Mouse (Mus musculus) cerebellum, adult 9-11 months (tissue): Measurements from ENCODE around the gene Lck.

ENCODE experiments used
- DNase-seq: peaks from one replicate; pipeline ENCODE4 v3.0.0; 2022

Gene Lck

DNA sequence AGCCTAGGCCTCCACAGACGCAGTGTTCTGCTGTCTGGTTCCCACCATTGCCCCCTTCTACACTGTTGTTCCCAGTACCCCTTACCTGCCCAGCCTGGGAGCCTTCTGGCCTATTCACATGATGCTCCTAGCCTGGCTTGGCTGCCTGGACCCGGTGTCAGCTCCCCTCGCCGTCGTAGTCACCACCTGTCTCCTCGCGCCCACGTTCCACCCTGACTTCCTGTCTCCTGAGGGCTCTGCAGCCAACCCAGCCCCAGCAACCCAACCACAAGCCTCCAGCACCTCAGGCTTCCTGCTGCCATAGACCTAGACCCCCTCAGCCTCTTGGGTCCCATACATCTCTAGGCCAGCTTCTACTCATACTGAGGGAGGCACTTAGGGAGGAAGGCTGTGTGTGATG, at the start of gene Lck:
Lck (minus strand) TSS at position 212 of the 400 bp plus-strand sequence.
- DNase-seq, result no peak

DNA sequence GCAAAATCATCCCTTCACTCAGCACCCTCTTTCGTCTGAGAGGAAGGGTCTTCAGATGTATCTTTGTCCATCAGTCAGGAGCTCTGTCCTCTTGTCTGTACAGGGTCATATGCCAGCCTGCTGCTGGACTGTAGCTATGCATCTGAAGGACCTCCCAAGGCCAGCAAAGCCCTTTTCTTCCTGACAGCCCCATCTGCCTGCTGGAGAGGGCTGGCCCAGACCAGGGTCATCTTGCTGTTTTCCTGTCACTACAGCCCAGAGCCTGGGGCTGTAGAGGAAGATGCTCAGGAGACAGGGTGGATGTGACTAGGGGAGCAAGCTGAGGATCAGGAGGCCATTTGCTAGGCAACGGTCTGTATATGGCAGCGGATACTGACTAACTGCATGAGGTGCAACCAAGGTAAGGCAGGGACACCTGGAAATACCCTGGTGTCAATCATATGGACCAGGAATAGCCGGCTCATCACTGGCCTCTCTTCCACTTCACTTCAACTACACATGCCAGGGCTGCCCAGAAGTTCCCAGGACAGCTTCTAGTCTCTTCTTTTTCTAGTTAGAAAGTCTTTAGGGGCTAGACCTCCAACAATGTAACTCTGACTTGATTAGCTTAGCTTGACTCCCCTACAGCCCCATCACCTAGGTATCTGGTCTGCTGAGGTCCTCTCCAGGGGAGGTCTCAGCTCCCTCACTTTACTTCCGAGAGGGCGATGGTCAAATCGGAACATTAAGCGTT, 49.5 kb upstream of the Lck start:
- DNase-seq, result peak; percentile 74

DNA sequence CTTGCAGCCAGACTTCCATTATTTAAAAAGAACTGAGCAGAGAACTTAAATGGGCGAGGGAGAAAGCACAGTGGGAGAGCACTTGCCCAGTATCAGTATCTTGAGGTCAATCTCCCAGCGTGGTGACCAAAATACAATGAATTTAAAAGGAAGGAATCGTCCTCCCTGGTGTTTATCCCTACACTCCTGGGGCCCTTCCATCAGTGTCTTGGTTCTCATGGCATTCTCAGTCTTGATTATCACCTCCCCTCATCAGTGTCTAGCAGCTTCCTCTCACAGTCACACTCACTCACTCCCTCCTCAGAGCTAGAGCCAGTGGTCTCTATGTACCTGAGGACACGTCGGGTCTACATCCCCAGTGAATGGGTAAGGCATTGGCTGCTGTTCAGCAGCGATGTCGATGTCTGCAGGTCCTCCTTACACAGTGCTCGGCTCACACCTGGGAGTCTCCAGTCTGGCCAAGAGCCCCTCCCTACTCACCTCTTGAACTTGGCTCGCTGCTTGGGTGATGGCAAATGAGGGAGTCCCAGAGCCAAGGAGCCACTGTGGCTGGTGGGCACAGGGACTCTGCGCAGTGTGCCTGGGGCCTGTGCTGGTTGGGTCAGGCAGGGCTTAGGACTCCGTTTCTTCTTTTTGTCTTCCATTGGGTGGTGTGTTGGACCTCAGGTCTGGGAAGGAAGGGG, 48.8 kb upstream of the Lck start:
- peak; percentile 75 for DNase-seq

DNA sequence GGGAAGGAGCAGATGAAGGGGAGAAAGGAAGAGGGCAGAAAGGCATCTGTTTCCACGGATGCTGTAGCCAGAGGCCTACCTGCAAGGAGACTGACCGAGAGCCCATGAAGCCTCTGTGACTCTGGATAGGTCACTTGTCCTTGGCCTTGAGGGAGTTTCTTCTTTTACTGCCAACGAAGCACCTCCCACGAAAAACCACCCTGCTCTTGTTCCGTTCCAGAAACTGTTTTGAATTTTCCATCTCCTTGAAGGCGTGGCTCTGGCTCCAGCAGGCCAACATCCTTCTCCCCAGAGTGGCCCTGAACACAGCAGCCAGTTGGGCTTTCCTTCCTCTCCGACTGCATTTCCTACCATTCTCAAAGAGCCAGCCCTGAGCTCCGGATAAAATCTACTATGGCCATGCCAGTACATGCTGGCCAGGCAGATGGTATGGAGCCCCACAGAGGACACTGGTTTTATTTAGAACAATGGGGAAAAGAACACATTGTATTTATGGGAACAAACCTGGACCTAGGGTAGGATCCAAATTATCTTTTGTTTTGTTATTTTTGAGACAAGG, 47.9 kb upstream of the Lck start:
- peak; percentile 88 for DNase-seq

DNA sequence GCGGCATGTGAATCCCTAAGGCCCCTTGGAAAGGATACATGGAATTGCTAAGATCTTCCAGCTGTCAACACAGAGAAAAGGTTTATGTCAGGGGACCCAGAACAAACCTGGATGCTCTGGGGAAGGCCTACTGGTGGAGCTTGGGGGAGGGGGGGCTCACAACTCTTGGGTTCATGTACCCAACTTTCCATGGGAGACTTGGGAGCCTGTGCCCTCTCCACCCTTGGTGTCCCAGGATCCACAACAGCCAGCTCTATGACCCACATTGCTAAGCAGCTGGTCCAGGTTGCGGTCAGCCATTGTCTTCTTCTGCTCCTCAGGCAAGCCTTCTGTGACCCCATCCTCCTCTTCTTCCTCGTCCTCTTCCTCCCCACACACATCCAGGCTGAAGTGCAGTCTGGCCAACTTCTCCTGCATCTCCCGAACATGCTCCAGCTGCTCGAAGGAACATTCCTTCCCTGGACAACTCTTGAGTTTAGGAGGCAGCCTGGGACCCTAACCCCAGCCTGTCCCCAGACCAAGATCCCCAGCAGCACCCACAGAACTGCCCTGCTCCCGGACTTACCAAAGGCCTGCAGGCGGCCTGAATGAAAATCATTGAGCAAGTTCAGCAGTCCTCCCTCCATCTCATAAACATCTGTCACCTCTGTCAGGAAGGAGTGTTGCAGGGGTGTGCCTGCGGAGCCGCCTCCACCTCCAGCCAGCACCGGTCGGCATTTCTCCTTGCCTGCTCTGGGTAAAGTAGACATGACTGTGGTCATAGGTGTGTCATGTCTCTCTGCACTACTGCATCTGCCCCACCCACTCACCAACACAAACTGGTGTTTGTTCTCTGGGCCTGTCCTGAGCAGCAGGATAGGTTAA, 47.2 kb upstream of the Lck start:
- DNase-seq, result peak; percentile 68

DNA sequence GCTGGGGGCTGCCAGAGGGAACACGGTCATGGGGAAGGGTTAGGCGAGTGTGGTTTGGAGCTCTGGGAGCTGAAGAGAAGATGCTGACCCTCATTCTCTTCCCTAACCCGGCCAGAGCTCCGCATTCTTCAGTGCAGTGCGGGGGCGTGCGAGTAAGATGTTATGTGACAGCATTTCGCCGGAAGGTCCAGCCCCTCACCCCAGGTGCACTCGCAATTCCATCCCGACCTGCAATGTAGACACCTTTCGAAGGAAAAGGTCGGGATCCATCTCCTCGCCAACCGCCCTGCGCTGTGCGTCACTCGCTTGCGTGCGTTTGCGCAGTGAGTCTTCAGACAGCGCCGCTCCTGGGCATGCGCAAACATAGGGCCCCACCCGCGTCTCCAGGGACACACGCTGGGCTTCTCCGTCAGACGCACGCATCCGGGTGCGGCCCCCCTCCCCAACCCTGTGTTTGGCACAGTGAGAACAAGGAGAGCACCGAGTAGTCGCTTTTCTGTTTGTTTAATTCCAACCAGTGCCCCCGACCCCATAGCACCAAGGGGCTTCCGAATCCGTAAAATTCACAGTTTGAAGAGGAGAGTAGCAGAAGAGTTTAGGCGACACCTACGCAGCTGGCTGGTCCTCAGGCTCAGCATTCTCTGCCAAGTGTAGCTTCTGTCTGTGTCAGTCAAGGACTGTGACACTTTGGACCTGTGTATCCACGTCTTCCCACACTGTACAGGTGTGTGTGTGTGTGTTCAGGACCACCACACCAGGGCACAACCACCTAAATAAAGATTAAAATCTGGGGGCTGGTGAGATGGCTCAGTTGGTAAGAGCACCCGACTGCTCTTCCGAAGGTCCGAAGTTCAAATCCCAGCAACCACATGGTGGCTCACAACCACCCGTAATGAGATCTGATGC, 45.6 kb upstream of the Lck start, which contains the start of gene Iqcc:
Iqcc (minus strand) TSS at position 314 of the 906 bp plus-strand sequence.
- DNase-seq, result peak; percentile 97

DNA sequence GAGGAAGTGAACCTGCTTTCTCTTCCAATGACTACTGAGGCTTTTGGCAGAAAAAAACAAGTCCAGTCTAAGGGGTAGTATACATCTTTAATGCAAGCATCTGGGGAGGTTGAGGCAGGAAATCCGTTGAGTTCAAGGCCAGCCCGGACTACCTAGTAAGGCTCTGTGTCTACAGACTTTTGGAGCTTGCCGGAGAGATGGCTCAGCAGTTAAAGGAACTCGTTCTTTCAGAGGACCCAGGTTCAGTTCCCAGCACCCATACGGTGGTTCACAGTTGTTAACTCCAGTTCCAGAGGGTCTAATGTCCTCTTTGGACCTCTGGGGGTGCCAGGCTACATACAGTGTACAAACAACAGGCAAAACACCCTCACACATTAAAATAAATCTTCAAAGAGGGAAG, 44.6 kb upstream of the Lck start:
- DNase-seq, result peak; percentile 61

DNA sequence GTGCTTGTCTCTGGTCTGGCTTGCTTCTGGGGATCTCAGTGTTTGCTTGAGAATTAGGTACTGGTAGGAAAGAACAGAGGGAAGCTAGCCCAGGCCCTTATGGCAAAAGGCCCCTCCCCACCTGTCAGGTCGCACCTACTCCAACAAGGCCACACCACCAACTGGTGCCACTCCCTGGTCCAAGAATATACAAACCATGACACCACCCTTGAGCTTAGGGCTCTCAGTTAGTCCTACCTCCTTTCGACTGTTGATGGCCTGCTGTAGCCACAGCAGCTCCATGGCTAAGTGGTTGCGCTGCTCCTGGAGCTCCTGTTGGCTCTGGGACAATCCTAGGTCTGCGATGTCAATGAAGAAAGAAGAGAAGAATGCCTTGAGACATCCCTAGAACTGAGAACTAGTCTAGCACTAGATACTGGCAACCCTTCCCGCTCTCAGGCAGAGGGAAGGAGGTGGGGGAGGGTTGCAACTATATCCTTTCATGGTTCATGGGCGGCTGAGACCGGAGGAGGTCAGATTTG, 43.7 kb upstream of the Lck start:
- DNase-seq, result peak; percentile 51

DNA sequence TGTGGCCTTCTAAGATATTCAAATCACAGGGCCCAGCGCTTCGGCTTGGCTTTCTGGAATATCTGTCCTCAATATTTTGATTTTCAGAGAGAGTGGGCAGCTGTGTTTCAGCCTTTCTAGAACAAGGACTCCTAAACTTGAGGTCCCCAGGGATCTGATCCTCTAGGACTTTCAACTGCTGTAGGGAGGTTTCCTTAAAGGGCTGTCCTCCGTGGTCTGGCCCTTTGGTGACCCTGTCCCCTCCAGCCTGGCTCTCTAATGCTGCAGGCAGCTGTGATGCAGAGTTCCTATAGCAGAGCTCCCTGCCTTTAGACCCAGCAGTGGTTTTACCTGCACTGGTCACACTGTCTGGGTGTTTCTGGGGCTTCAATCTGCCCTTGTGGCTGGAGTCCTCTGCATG, 43.2 kb upstream of the Lck start:
- no peak for DNase-seq

DNA sequence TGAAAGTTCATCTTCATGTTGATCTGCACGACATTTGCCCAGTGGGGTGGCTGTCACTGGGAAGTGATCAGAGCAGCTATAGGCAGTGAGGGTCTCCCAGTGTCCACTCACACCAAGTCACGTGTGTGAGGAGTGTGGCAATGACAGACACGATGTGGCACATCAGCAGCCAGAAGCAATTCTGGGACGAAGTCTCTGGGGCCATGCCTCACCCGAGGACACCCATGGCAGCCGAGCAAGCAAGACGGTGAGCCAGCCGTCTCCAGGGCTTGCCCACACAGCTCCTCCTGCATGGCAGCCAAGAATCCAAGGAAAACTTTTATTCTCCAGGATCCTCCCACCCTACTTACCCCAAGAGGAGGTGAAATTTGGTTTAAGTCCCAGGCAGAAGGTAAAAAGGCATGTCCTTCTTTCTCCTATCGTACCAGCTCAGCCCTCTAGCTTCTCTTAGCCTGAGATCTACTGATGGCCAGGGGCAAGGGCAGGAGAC, 42.4 kb upstream of the Lck start:
- no peak for DNase-seq

DNA sequence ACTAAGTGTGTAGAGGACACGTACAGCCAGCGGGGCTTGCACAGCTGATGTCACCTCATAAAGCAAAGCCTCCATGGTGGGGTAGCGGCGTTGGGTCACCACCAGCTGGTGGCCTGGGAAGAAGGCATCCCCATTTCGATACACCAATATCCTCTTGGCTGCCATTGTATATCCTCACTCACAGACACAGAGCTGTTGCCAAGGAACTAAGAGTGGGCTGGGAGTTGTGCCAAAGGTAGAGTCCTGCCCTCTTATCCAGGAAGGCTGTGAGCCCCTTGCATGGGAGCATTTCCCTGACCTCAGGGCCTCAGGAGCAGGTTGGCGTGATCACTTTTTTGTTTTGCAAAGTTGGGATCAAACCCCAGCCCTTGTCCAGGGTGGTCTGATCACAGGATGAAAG, 40.7 kb upstream of the Lck start, which contains the start of gene Dcdc2b:
Dcdc2b (minus strand) TSS at position 165 of the 400 bp plus-strand sequence.
- peak; percentile 46 for DNase-seq

DNA sequence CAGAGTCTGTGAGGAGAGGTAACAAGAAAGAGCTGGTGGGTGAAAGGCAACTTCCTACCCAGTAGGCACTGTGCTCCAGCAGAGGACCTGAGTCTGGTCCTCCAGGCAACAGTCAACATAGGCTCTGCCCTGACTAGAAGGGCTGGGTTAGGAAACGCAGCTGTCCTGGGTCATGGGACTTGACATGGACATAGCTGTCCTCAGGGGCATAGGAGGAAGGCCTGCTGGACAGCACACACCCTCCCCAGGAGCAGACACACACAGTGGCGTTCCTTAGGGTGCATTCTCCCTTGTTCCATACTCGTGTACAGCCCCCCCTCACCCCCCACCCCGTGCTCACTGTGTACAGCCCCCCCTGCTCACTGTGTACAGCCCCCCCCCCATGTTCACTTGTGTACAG, 37.0 kb upstream of the Lck start:
- DNase-seq, result no peak

DNA sequence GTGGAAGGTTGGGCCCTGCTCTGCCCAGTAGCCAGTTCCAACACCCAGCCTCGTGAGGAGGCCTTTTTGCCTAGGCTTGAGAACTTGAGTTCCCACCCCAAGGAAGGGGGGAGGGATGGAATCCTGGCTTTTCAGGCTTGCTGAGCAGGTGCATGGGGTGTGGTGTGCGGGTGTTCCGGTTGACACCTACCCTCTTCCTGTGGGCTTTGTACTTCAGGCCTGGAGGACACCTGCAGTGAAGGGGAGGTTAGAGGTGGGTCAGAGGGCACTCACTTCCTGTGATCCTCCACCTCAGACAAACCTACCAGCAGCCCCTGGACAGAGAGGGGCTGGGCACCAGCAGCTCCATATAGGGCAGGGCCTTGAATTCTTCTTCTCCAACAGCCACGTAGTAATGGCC, 36.6 kb upstream of the Lck start:
- DNase-seq, result no peak

DNA sequence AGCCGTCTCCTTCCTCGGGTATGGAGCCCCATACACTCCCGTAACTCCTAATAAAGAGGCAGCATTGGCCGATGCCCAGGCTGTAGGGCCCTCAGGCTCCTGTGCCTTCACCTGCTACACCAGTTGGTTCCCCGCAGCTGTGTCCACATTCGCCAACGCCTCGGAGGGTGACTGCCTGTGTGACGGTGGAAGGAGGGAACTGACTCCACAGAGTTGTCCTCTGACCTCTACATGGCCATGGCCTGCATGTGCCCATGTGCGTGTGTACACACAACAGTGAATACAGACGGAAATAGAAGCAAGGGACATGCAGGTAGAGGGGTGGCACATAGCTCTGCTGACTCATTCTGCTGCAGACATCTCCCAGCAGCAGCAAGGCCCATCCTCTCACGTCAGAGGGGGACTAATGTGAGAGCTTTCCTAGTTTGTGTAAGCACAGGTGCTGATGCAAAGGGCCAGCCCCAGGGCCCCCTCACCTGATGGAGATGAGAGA, 35.7 kb upstream of the Lck start:
- DNase-seq, result peak; percentile 51

DNA sequence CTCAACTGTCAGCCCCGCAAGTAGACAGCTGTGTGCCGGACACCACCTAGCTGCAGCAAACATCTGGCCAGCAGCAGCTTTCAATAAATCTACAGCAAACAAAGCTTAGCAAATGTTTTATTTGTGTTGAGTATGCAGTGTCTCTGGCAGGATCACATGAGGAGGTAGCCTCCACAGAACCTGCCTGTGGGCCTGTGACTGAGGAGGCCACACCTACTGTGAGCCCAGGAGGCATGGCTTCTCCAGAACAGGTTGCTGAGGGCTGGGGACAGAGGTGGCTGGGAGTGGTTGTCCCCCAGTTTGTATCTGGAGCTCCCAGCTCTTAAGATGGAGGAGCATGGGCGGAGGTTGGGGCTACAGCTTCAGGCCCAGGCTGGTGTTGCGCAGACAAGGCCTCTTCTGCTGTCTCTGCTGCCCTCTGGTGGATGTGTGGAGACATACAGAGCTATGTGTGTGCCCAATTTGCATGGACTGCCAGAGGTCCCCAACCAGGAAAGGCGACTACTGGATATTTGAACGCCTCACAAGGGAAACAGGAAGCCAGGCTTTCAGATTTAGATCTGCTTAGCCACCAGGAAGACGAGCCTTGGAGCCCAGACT, 35.1 kb upstream of the Lck start:
- peak; percentile 81 for DNase-seq

DNA sequence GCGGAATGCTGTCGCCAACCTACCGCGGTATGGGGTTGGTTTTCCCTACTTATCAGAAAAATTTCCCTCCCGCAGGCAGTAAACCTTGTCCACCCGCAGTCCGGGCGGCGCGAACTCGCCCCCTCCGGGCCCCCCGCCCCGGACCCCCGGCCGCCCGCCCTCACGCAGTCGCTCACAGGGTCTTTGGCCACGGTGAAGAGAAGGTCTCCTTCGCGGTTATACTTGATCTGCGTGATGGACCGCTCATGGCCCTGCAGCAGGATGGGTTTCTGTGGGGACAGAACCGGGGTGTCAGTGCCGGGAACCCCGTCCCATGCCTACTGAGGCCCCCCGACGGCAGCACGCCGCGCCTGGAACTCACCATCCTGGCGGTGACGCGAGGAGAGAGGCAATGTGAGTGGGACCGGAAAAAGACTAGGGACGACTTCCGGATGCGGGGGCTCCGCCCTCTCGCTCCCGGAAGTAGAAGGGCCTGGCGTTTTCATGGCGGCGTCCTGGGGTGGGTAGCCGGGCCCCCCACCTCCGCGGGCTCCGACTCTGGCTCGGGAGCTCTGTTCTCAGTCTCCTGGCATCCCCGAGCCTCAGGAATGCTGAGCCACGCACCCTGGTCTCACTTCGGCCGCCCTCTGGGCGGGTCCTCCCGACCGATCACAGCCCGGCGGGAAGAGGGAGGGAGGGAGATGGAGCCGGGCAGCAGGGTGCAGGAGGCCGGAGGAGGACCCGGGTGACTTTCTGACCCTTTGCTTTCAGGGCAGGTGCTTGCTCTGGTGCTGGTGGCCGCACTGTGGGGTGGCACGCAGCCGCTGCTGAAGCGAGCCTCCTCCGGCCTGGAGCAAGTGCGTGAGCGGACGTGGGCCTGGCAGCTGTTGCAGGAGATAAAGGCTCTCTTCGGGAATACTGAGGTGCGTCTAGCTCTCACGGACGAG, 27.1 kb upstream of the Lck start, which contains the start of the genes Eif3i and Tmem234:
Eif3i (minus strand) TSS at position 416 of the 926 bp plus-strand sequence.
Tmem234 (plus strand) TSS at position 436 of the 926 bp plus-strand sequence.
- DNase-seq, result peak; percentile 83

DNA sequence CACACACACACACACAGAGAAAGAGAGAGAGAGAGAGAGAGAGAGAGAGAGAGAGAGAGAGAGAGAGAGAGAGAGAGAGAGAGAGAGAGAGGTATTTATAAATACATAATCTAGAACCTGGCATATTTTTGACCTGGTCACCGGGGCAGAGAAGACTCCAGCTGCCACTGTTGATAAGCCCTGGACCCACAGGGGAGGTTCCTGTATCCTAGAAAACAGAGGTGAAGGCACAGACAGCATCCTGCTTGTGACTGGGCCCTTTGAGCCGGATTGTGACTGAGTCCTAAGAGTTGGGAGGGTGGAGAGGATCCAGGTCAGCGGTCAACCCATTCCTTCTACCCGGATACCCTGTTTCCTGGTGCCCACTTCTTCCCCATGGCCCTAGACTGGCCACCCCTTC, 15.4 kb upstream of the Lck start:
- DNase-seq, result no peak

DNA sequence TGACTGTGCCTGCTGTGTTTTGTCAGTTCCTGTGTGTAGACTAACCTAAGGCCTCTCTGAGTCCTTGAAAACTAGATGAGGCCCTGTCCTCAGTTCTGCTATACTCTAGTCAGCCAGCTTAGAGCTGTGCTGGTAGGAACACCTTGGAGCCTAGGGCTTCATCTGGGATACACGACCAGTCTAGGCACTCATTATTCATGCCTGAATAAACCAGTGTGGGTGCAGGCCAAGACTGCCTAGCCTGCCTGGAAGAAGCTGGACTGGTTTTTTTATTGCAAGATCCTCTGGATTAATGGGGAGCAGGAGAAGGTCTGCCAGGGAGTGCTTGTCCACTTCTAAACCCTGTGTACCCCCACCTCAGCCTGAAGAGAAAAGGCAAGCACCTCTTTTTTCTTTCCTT, 13.5 kb upstream of the Lck start:
- DNase-seq, result no peak

DNA sequence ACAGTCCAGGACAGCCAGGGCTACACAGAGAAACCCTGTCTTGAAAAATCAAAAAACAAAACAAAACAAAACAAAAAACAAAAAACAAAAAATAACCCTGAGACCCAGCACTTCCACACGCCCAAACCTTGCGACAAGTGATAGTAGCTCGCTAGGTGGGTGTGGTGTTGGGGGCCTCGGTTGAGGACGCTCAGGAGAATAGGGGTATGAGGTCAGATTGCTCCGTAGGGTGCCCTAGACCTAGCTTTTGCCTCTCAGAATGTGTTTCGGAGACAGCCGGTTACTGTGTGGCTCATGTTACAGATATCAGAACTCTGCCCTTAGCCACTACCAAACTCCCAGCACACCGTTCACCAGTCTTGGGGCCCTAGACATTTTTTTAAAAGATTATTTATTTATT, 12.3 kb upstream of the Lck start:
- DNase-seq, result no peak
